Mouse (Mus musculus): ENCODE measurements around the gene Nhsl2.

Nhsl2 gene

GRCm38 (mm10) chrX:101901806-101902490 is 52.8 kb downstream of the Nhsl2 start:
- DNase-seq (ENCODE audit: low spot score in 2 of 2): no peak

GRCm38 (mm10) chrX:101902597-101902996 is 53.4 kb downstream of the Nhsl2 start:
- DNase-seq (ENCODE audit: low spot score in 2 of 2): no peak

GRCm38 (mm10) chrX:101907301-101907700 is 58.1 kb downstream of the Nhsl2 start:
- DNase-seq (ENCODE audit: low spot score in 2 of 2): no peak

GRCm38 (mm10) chrX:101929131-101929530 is 79.9 kb downstream of the Nhsl2 start:
- DNase-seq (ENCODE audit: low spot score in 2 of 2): no peak

- no peak for DNase-seq (ENCODE audit: low spot score in 2 of 2)
These were observed 81.1 kb downstream of the Nhsl2 start for GRCm38 (mm10) chrX:101930301-101930700.

GRCm38 (mm10) chrX:101931016-101931415 is 81.8 kb downstream of the Nhsl2 start:
- no peak for DNase-seq (ENCODE audit: low spot score in 2 of 2)

- no peak for DNase-seq (ENCODE audit: low spot score in 2 of 2)
These were observed 83.1 kb downstream of the Nhsl2 start for GRCm38 (mm10) chrX:101932244-101932643.

- no peak for DNase-seq (ENCODE audit: low spot score in 2 of 2)
These were observed 84.2 kb downstream of the Nhsl2 start for GRCm38 (mm10) chrX:101933346-101933745.

GRCm38 (mm10) chrX:101935291-101935840 is 86.2 kb downstream of the Nhsl2 start:
- no peak for DNase-seq (ENCODE audit: low spot score in 2 of 2)

GRCm38 (mm10) chrX:101939486-101939885 is 90.3 kb downstream of the Nhsl2 start:
- DNase-seq (ENCODE audit: low spot score in 2 of 2): no peak

- DNase-seq (ENCODE audit: low spot score in 2 of 2): peak in 1 of 2 experiments; percentile 41
These were observed 93.3 kb downstream of the Nhsl2 start for GRCm38 (mm10) chrX:101942461-101942896.

GRCm38 (mm10) chrX:101943743-101944142 is 94.6 kb downstream of the Nhsl2 start:
- DNase-seq (ENCODE audit: low spot score in 2 of 2): no peak

- no peak for DNase-seq (ENCODE audit: low spot score in 2 of 2)
These were observed 95.7 kb downstream of the Nhsl2 start for GRCm38 (mm10) chrX:101944761-101945330.

GRCm38 (mm10) chrX:101952436-101952835 is 103.3 kb downstream of the Nhsl2 start:
- DNase-seq (ENCODE audit: low spot score in 2 of 2): no peak

- DNase-seq (ENCODE audit: low spot score in 2 of 2): no peak
These were observed 104.1 kb downstream of the Nhsl2 start for GRCm38 (mm10) chrX:101953256-101953655.

- DNase-seq (ENCODE audit: low spot score in 2 of 2): peak; percentile 38 to 73
These were observed 104.8 kb downstream of the Nhsl2 start for GRCm38 (mm10) chrX:101953787-101954491.

- no peak for DNase-seq (ENCODE audit: low spot score in 2 of 2)
These were observed 105.3 kb downstream of the Nhsl2 start for GRCm38 (mm10) chrX:101954492-101954851.

GRCm38 (mm10) chrX:101961848-101962247 is 112.7 kb downstream of the Nhsl2 start:
- no peak for DNase-seq (ENCODE audit: low spot score in 2 of 2)

- no peak for DNase-seq (ENCODE audit: low spot score in 2 of 2)
These were observed 114.5 kb downstream of the Nhsl2 start for GRCm38 (mm10) chrX:101963711-101964110.

GRCm38 (mm10) chrX:101973028-101973427 is 123.8 kb downstream of the Nhsl2 start:
- DNase-seq (ENCODE audit: low spot score in 2 of 2): no peak

- no peak for DNase-seq (ENCODE audit: low spot score in 2 of 2)
These were observed 127.7 kb downstream of the Nhsl2 start for GRCm38 (mm10) chrX:101976931-101977330.

GRCm38 (mm10) chrX:101978861-101979260 is 129.7 kb downstream of the Nhsl2 start:
- no peak for DNase-seq (ENCODE audit: low spot score in 2 of 2)

- no peak for DNase-seq (ENCODE audit: low spot score in 2 of 2)
These were observed 130.1 kb downstream of the Nhsl2 start for GRCm38 (mm10) chrX:101979267-101979666.

All from spleen, postnatal 10 days (tissue).